Mouse (Mus musculus) T-helper 17 cell (primary cell): ENCODE results near the gene Lrtm2.

ENCODE experiments used
- in situ Hi-C, 2 experiments: fragments of 300-600 bp; cut with MboI, MseI; formaldehyde crosslinking; loops; 1 replicate in 1 of 2; 2 replicates in 1 of 2; pipeline ENCODE4 v1.15.1; 2025; ENCODE audit warnings: high pct_unique_total_duplicates in 2 of 2

Lrtm2 gene

DNA sequence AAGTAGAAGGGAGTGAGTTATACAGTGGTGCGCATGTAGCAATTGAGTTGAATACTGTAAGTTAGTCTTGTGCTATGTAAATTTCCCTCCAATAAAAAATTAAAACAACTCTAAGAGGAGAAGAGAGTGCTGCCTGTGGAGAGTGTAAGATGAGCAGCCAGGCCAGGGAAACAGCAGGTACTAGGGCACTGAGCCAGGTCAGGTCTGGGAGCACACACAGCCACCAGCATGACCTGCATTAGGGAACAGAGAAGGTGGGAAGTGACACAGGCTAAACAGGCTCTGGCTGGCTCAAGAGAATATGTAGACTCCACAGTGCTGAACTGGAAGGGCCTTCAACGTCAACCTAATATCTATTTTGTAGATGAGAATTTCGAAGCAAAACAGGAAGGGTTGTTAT lies 29.3 kb downstream of the Lrtm2 start:
- in situ Hi-C loops = no loop called here

DNA sequence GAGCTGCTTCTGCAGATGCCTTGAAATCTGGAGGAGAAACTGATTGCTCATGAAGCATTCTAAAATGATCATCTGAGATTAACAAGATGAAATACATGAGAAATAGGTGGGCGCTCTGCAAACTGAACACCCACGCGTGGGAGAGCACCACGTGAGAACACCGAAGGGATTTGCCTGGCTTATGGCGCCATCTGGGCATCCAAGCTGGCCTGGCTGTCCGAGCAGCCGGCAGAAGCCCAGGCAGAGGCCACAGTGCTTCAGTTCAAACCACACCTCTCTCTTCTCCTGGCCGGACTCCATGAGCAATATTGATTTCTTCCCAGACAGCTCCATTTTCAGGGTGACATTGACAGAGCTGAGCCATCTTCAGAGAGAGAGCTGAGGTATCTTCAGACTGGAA lies 49.8 kb downstream of the Lrtm2 start:
- in situ Hi-C loops = no loop called here

DNA sequence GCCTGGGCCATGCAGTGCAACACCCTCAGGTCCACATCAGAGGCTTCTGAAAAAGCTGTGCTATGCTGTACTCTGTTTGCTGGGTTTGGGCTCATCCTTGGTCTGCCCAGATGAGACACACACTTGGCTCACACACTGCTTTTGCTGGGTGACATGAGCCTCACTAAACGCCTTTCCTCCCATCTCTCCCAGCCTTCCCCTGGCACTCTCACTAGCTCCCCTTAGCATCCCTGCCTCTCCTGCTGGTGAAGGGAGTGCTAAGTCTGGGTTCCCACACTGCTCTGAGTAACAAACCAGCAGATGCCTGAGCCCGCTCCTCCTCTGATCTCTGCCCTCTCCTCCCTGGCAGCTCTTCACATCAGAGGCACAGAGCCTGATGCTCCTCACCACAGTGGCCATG lies 53.9 kb downstream of the Lrtm2 start:
- in situ Hi-C loops = no loop called here
